Mouse (Mus musculus): Measurements from ENCODE around the gene Grm4. TPM values are rescaled to one million over a fixed set of nuclear protein-coding genes. Genes with fewer than 3 reads are reported as not detected.

Grm4 gene
- total and polyA plus RNA-seq, 2 experiments from 2014 or later = 10.1 to 34.3 TPM

- WGBS = 67% methylated on average over 31 of the region's 31 CpGs
- ATAC-seq = no peak
Observed at GRCm38 (mm10) chr17:27502736-27503445, 18.3 kb downstream of the Grm4 start.

DNA sequence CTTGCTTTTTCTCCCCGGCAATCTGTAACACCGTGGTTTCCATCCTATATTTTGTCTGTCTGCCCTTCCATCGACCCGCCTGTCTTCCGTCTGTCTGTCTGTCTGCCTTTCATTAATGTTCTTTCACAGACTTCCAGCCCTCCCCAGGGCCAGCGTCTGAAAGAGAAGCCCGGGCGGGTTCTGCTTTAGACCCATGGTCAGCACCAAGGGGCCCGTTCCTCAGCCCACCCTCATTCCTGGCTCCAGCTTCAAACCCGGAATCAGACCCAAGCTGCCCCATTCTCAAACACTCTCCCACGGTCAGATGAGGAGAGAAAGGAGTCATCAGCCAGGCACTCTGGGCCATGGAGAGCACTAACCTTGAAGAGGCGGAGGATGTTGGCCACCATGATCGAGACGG, 18.9 kb downstream of the Grm4 start:
- DNase-seq (ENCODE audit: low spot score) (no peak), ATAC-seq (no peak)
- no peak overlapping the region for H3K9ac ChIP-seq (replicated peaks; ENCODE audit: low read length)
- H3K4me1 ChIP-seq (ENCODE audit: insufficient read depth, low read length) = peaks cover 11% of the 10 kb centered on the region; the same call in 1 of the 2 replicates
- no peaks in the 10 kb centered on the region for H3K27me3 ChIP-seq (ENCODE audit: insufficient read depth, low read length)
- 27% methylated on average over 14 of the region's 14 CpGs for WGBS
- no peak for TF ChIP-seq CTCF (IDR thresholded peaks at IDR 0.05; ENCODE audit: low read depth)
- H3K4me3 ChIP-seq (ENCODE audit: low read length) = no peak overlapping the region
- H3K27ac ChIP-seq = no peak overlapping the region
- H3K4me2 ChIP-seq (ENCODE audit: low read depth, low read length) = peak overlapping the region; percentile 40; the same call in 1 of the 2 replicates
- no peaks in the 10 kb centered on the region for H3K36me3 ChIP-seq (ENCODE audit: insufficient read depth, low read length)
- H3K9me3 ChIP-seq (ENCODE audit: low read length) = no peaks in the 10 kb centered on the region

More at GRCm38 (mm10) chr17:27502736-27503445, 18.3 kb downstream of the Grm4 start:
- H3K27me3 ChIP-seq (ENCODE audit: insufficient read depth, low read length) = no peaks in the 10 kb centered on the region
- H3K4me3 ChIP-seq (ENCODE audit: low read length) = no peak overlapping the region
- H3K9me3 ChIP-seq (ENCODE audit: low read length) = no peaks in the 10 kb centered on the region
- no peak for TF ChIP-seq CTCF (IDR thresholded peaks at IDR 0.05; ENCODE audit: low read depth)
- H3K36me3 ChIP-seq (ENCODE audit: insufficient read depth, low read length) = no peaks in the 10 kb centered on the region
- DNase-seq (ENCODE audit: low spot score) = no peak
- H3K4me2 ChIP-seq (ENCODE audit: low read depth, low read length) = no peak overlapping the region
- no peak overlapping the region for H3K27ac ChIP-seq
- no peak overlapping the region for H3K9ac ChIP-seq (replicated peaks; ENCODE audit: low read length)
- H3K4me1 ChIP-seq (ENCODE audit: insufficient read depth, low read length) = peaks cover 11% of the 10 kb centered on the region; the same call in 1 of the 2 replicates

GRCm38 (mm10) chr17:27501331-27502251, 19.6 kb downstream of the Grm4 start:
- TF ChIP-seq CTCF (IDR thresholded peaks at IDR 0.05; ENCODE audit: low read depth) = no peak
- Histone ChIP-seq H3K4me1 (ENCODE audit: insufficient read depth, low read length) (peaks cover 11% of the 10 kb centered on the region; the same call in 1 of the 2 replicates), H3K4me3 (ENCODE audit: low read length) (no peak overlapping the region), H3K9me3 (ENCODE audit: low read length) (no peaks in the 10 kb centered on the region), H3K36me3 (ENCODE audit: insufficient read depth, low read length) (no peaks in the 10 kb centered on the region), H3K27ac (0 out of 2 replicates have a peak overlapping the region, but pooled peaks have one; percentile 34), H3K27me3 (ENCODE audit: insufficient read depth, low read length) (no peaks in the 10 kb centered on the region), H3K4me2 (ENCODE audit: low read depth, low read length) (peak overlapping the region; percentile 40), H3K9ac (replicated peaks; ENCODE audit: low read length) (no peak overlapping the region)
- WGBS = 11% methylated on average over 18 of the region's 18 CpGs
- ATAC-seq = no peak
- DNase-seq (ENCODE audit: low spot score) = peak; percentile 56

DNA sequence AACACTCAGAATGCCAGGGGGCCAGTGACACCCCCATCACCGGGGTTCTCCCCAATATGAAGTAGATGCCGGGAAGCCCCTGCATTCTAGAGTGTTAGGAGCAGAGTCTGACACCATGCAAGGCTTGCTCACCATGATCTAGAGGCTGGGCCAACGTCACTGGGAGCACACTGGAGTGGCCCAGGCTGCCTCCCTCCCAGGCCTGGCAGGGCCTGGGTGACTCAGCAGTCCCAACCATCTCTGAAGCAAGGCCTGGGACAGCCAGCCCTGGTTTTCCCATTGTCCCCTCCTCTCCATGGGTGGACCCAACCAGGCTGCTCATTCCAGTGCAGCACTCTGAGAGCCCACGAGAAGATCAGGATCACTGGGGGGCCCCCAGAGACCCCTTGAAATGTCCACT, 20.4 kb downstream of the Grm4 start:
- H3K27me3 ChIP-seq (ENCODE audit: insufficient read depth, low read length) = no peaks in the 10 kb centered on the region
- no peaks in the 10 kb centered on the region for H3K36me3 ChIP-seq (ENCODE audit: insufficient read depth, low read length)
- H3K4me3 ChIP-seq (ENCODE audit: low read length) = no peak overlapping the region
- no peak overlapping the region for H3K9ac ChIP-seq (replicated peaks; ENCODE audit: low read length)
- H3K27ac ChIP-seq = no peak overlapping the region
- no peaks in the 10 kb centered on the region for H3K9me3 ChIP-seq (ENCODE audit: low read length)
- no peak overlapping the region for H3K4me2 ChIP-seq (ENCODE audit: low read depth, low read length)
- ATAC-seq (no peak), DNase-seq (ENCODE audit: low spot score) (no peak)
- 44% methylated on average over 4 of the region's 4 CpGs for WGBS
- H3K4me1 ChIP-seq (ENCODE audit: insufficient read depth, low read length) = peaks cover 11% of the 10 kb centered on the region; the same call in 1 of the 2 replicates
- TF ChIP-seq CTCF (IDR thresholded peaks at IDR 0.05; ENCODE audit: low read depth) = no peak

GRCm38 (mm10) chr17:27499080-27499479, 22.1 kb downstream of the Grm4 start:
- Histone ChIP-seq H3K36me3 (ENCODE audit: insufficient read depth, low read length) (no peaks in the 10 kb centered on the region), H3K4me3 (ENCODE audit: low read length) (no peak overlapping the region), H3K27me3 (ENCODE audit: insufficient read depth, low read length) (no peaks in the 10 kb centered on the region), H3K4me1 (ENCODE audit: insufficient read depth, low read length) (peaks cover 11% of the 10 kb centered on the region; the same call in 1 of the 2 replicates), H3K9ac (replicated peaks; ENCODE audit: low read length) (no peak overlapping the region), H3K4me2 (ENCODE audit: low read depth, low read length) (no peak overlapping the region), H3K27ac (no peak overlapping the region), H3K9me3 (ENCODE audit: low read length) (no peaks in the 10 kb centered on the region)
- ATAC-seq (0 out of 2 replicates have a peak, but pooled peaks have one; percentile 39), DNase-seq (ENCODE audit: low spot score) (no peak)
- WGBS = 65% methylated on average over 13 of the region's 13 CpGs
- no peak for TF ChIP-seq CTCF (IDR thresholded peaks at IDR 0.05; ENCODE audit: low read depth)

GRCm38 (mm10) chr17:27497798-27498197, 23.4 kb downstream of the Grm4 start:
- DNase-seq (ENCODE audit: low spot score) (no peak), ATAC-seq (no peak)
- no peak overlapping the region for H3K27ac ChIP-seq
- H3K36me3 ChIP-seq (ENCODE audit: insufficient read depth, low read length) = no peaks in the 10 kb centered on the region
- H3K4me1 ChIP-seq (ENCODE audit: insufficient read depth, low read length) = peaks cover 11% of the 10 kb centered on the region; the same call in 1 of the 2 replicates
- no peaks in the 10 kb centered on the region for H3K9me3 ChIP-seq (ENCODE audit: low read length)
- no peak overlapping the region for H3K4me2 ChIP-seq (ENCODE audit: low read depth, low read length)
- TF ChIP-seq CTCF (IDR thresholded peaks at IDR 0.05; ENCODE audit: low read depth) = no peak
- H3K9ac ChIP-seq (replicated peaks; ENCODE audit: low read length) = no peak overlapping the region
- no peak overlapping the region for H3K4me3 ChIP-seq (ENCODE audit: low read length)
- 71% methylated on average over 5 of the region's 5 CpGs for WGBS
- H3K27me3 ChIP-seq (ENCODE audit: insufficient read depth, low read length) = no peaks in the 10 kb centered on the region

Measured in hindbrain, postnatal 0 days (tissue).